Mouse (Mus musculus) MEL (cell line): ENCODE measurements around the gene Tulp4.
A peak's percentile ranks its signal among the peaks of the same experiment; 100 is the strongest.

Experiments used
- CTCF ChIP-seq, 3 experiments: IDR thresholded peaks in 2 of 3; conservative IDR thresholded peaks in 1 of 3; 2 replicates each; pipeline ENCODE4 v1.5.1; 2011 to 2012; ENCODE audit warnings: low read length in 3 of 3, low read depth in 2 of 3, mild to moderate bottlenecking in 2 of 3, improper control_type of control experiment in 1 of 3, inconsistent platforms in 1 of 3, mixed read lengths in 1 of 3, moderate library complexity in 1 of 3; ENCODE audit not compliant: control insufficient read depth in 1 of 3, insufficient read depth in 1 of 3, poor library complexity in 1 of 3, severe bottlenecking in 1 of 3
- E2F4 ChIP-seq: IDR thresholded peaks from 2 replicates; pipeline ENCODE4 v1.6.1; 2011; ENCODE audit warnings: low read depth, low read length, improper control_type of control experiment, borderline replicate concordance
- EP300 ChIP-seq, 2 experiments: IDR thresholded peaks; 2 replicates each; pipeline ENCODE4 v1.6.1; 2011; ENCODE audit warnings: improper control_type of control experiment in 2 of 2, low read length in 2 of 2, low read depth in 1 of 2, mild to moderate bottlenecking in 1 of 2
- GATA1 ChIP-seq: IDR thresholded peaks from 2 replicates; pipeline ENCODE4 v1.6.1; 2011; ENCODE audit warnings: low read depth, low read length, improper control_type of control experiment
- JUND ChIP-seq: IDR thresholded peaks from 2 replicates; pipeline ENCODE4 v1.6.1; 2011; ENCODE audit warnings: low read depth, mild to moderate bottlenecking, improper control_type of control experiment, low read length
- MXI1 ChIP-seq: IDR thresholded peaks from 2 replicates; pipeline ENCODE4 v1.6.1; 2011; ENCODE audit warnings: mild to moderate bottlenecking, low read depth, low read length, improper control_type of control experiment
- POLR2A ChIP-seq, 2 experiments: IDR thresholded peaks; 2 replicates each; pipeline ENCODE4 v1.6.1; 2011 to 2012; ENCODE audit warnings: low read length in 2 of 2, mild to moderate bottlenecking in 2 of 2, control low read depth in 1 of 2, improper control_type of control experiment in 1 of 2, low read depth in 1 of 2, moderate library complexity in 1 of 2; ENCODE audit not compliant: control insufficient read depth in 1 of 2, insufficient read depth in 1 of 2, poor library complexity in 1 of 2
- RCOR1 ChIP-seq: IDR thresholded peaks from 2 replicates; pipeline ENCODE4 v1.6.1; 2012; ENCODE audit warnings: low read depth, mild to moderate bottlenecking, inconsistent platforms, low read length, improper control_type of control experiment
- SIN3A ChIP-seq: IDR thresholded peaks from 2 replicates; pipeline ENCODE4 v1.6.1; 2012; ENCODE audit warnings: low read length, improper control_type of control experiment, inconsistent platforms
- TBP ChIP-seq: IDR thresholded peaks from 2 replicates; pipeline ENCODE4 v1.8.0; 2011; ENCODE audit warnings: low read depth, low read length, improper control_type of control experiment
- USF1 ChIP-seq: IDR thresholded peaks from 2 replicates; pipeline ENCODE4 v1.6.1; 2014; ENCODE audit warnings: low read depth, mild to moderate bottlenecking, inconsistent platforms, low read length, improper control_type of control experiment, moderate library complexity
- ZNF384 ChIP-seq: IDR thresholded peaks from 2 replicates; pipeline ENCODE4 v1.6.1; 2012; ENCODE audit warnings: low read depth, mild to moderate bottlenecking, inconsistent platforms, low read length, improper control_type of control experiment

- TF ChIP-seq ZNF384 (no peak), MXI1 (peak; percentile 92), CTCF (IDR thresholded peaks at IDR 0.05 in 2 of 3, conservative IDR thresholded peaks at IDR 0.05 in 1 of 3; ENCODE audit: control insufficient read depth in 1 of 3, insufficient read depth in 1 of 3, low read depth in 2 of 3, low read length in 3 of 3, poor library complexity in 1 of 3, severe bottlenecking in 1 of 3) (no peak), SIN3A (peak; percentile 86), RCOR1 (no peak), EP300 (IDR thresholded peaks at IDR 0.05; ENCODE audit: low read depth in 1 of 2, low read length in 2 of 2) (peak in 1 of 2 experiments; percentile 27; a peak in 2 of 4 replicates), USF1 (peak; percentile 99), POLR2A (IDR thresholded peaks at IDR 0.05; ENCODE audit: control insufficient read depth in 1 of 2, insufficient read depth in 1 of 2, low read depth in 1 of 2, low read length in 2 of 2, poor library complexity in 1 of 2) (peak; percentile 74 to 87; a peak in 3 of 4 replicates), TBP (peak; percentile 54), JUND (no peak), E2F4 (no peak), GATA1 (peak; percentile 38; the same call in 1 of the 2 replicates)
Observed at GRCm38 (mm10) chr17:6079287-6080122, 26.7 kb upstream of the Tulp4 start, which contains the start of the genes Serac1 and Gtf2h5.
